Mouse (Mus musculus): ENCODE measurements at regions not wholly inside any gene's neighbourhood (a gene's known extent, or its start where the extent isn't known, plus 50 kb on each side); places are given as distances from the start of the nearest gene placed in this dataset.

GRCm38 (mm10) chr10:15179585-15179984 lies 461.6 kb upstream of the Gje1 start:
- Histone ChIP-seq H3K27ac (ENCODE audit: insufficient read depth, low read depth) (no peak overlapping the region), H3K4me3 (replicated peaks in 1 of 3; ENCODE audit: low read depth in 2 of 3, low read length in 2 of 3, poor library complexity in 1 of 3) (no peak overlapping the region), H3K79me2 (replicated peaks; ENCODE audit: control insufficient read depth, extremely low read depth, insufficient read depth, poor library complexity, severe bottlenecking) (no peaks in the 10 kb centered on the region), H3K4me2 (ENCODE audit: insufficient read depth, low read depth, poor library complexity, severe bottlenecking) (no peak overlapping the region), H3K36me3 (replicated peaks in 1 of 2; ENCODE audit: control insufficient read depth in 1 of 2, insufficient read depth in 1 of 2, low read length in 1 of 2) (no peaks in the 10 kb centered on the region), H3K9ac (ENCODE audit: insufficient read depth, low read depth) (no peak overlapping the region), H3K9me3 (replicated peaks; ENCODE audit: low read length) (no peaks in the 10 kb centered on the region), H3K27me3 (replicated peaks) (no peaks in the 10 kb centered on the region), H3K4me1 (ENCODE audit: control insufficient read depth in 1 of 2, insufficient read depth in 2 of 2) (no peaks in the 10 kb centered on the region)
- dilution Hi-C loops (cut with MboI; ENCODE audit: extremely low pct_ligation_motif_present, extremely low pct_unique_long_range_greater_than_20kb, low sequenced_read_pairs): no loop called here
- no peak for DNase-seq (ENCODE audit: extremely low read depth)
- TF ChIP-seq CTCF (conservative IDR thresholded peaks at IDR 0.05 in 1 of 2, IDR thresholded peaks at IDR 0.05 in 1 of 2; ENCODE audit: low read depth in 2 of 2, low read length in 2 of 2) (no peak), SMC3 (IDR thresholded peaks at IDR 0.05; ENCODE audit: low read depth, low read length) (no peak), RCOR1 (conservative IDR thresholded peaks at IDR 0.05; ENCODE audit: low read depth, low read length) (no peak), USF1 (IDR thresholded peaks at IDR 0.05; ENCODE audit: low read depth, low read length) (no peak), TCF12 (IDR thresholded peaks at IDR 0.05; ENCODE audit: low read depth, low read length) (no peak), MAZ (IDR thresholded peaks at IDR 0.05; ENCODE audit: low read depth, low read length) (no peak), MAX (IDR thresholded peaks at IDR 0.05; ENCODE audit: low read length) (no peak), PAX5 (IDR thresholded peaks at IDR 0.05; ENCODE audit: low read length) (no peak), EP300 (IDR thresholded peaks at IDR 0.05; ENCODE audit: low read length) (no peak), CHD2 (IDR thresholded peaks at IDR 0.05; ENCODE audit: low read length) (no peak), ZMIZ1 (IDR thresholded peaks at IDR 0.05; ENCODE audit: low read depth, low read length) (no peak), GABPA (IDR thresholded peaks at IDR 0.05; ENCODE audit: insufficient replicate concordance, low read depth, low read length) (no peak), IRF4 (IDR thresholded peaks at IDR 0.05; ENCODE audit: low read depth, low read length) (no peak), JUND (conservative IDR thresholded peaks at IDR 0.05; ENCODE audit: low read depth, low read length) (no peak), MEF2A (IDR thresholded peaks at IDR 0.05; ENCODE audit: borderline replicate concordance, low read depth, low read length) (no peak), BHLHE40 (IDR thresholded peaks at IDR 0.05; ENCODE audit: low read depth, low read length) (no peak), POLR2A (IDR thresholded peaks at IDR 0.05; ENCODE audit: low read depth, low read length) (no peak)
- in situ Hi-C loops (cut with MboI; ENCODE audit: low pct_ligation_motif_present, low pct_unique_long_range_greater_than_20kb, low sequenced_read_pairs): no loop called here

GRCm38 (mm10) chr10:15174421-15174820 lies 456.4 kb upstream of the Gje1 start:
- Histone ChIP-seq H3K9ac (ENCODE audit: insufficient read depth, low read depth) (no peak overlapping the region), H3K79me2 (replicated peaks; ENCODE audit: control insufficient read depth, extremely low read depth, insufficient read depth, poor library complexity, severe bottlenecking) (no peaks in the 10 kb centered on the region), H3K27me3 (replicated peaks) (no peaks in the 10 kb centered on the region), H3K4me2 (ENCODE audit: insufficient read depth, low read depth, poor library complexity, severe bottlenecking) (no peak overlapping the region), H3K27ac (ENCODE audit: insufficient read depth, low read depth) (no peak overlapping the region), H3K4me3 (replicated peaks in 1 of 3; ENCODE audit: low read depth in 2 of 3, low read length in 2 of 3, poor library complexity in 1 of 3) (no peak overlapping the region), H3K36me3 (replicated peaks in 1 of 2; ENCODE audit: control insufficient read depth in 1 of 2, insufficient read depth in 1 of 2, low read length in 1 of 2) (no peaks in the 10 kb centered on the region), H3K9me3 (replicated peaks; ENCODE audit: low read length) (no peaks in the 10 kb centered on the region), H3K4me1 (ENCODE audit: control insufficient read depth in 1 of 2, insufficient read depth in 2 of 2) (no peaks in the 10 kb centered on the region)
- TF ChIP-seq CHD1 (IDR thresholded peaks at IDR 0.05; ENCODE audit: low read depth, low read length) (no peak), MEF2A (IDR thresholded peaks at IDR 0.05; ENCODE audit: borderline replicate concordance, low read depth, low read length) (no peak), IRF4 (IDR thresholded peaks at IDR 0.05; ENCODE audit: low read depth, low read length) (no peak), USF1 (IDR thresholded peaks at IDR 0.05; ENCODE audit: low read depth, low read length) (no peak), ETS1 (conservative IDR thresholded peaks at IDR 0.05; ENCODE audit: low read depth, low read length) (no peak), PAX5 (IDR thresholded peaks at IDR 0.05; ENCODE audit: low read length) (no peak), RAD21 (IDR thresholded peaks at IDR 0.05; ENCODE audit: low read depth, low read length) (no peak), USF2 (conservative IDR thresholded peaks at IDR 0.05; ENCODE audit: low read depth, low read length) (no peak), NELFE (IDR thresholded peaks at IDR 0.05; ENCODE audit: low read depth, low read length) (no peak), CTCF (conservative IDR thresholded peaks at IDR 0.05 in 1 of 2, IDR thresholded peaks at IDR 0.05 in 1 of 2; ENCODE audit: low read depth in 2 of 2, low read length in 2 of 2) (no peak), MAX (IDR thresholded peaks at IDR 0.05; ENCODE audit: low read length) (no peak), ZC3H11A (IDR thresholded peaks at IDR 0.05; ENCODE audit: low read depth, low read length) (no peak), MYC (IDR thresholded peaks at IDR 0.05; ENCODE audit: low read depth, low read length) (no peak)
- in situ Hi-C loops (cut with MboI; ENCODE audit: low pct_ligation_motif_present, low pct_unique_long_range_greater_than_20kb, low sequenced_read_pairs) (no loop called here), dilution Hi-C loops (cut with MboI; ENCODE audit: extremely low pct_ligation_motif_present, extremely low pct_unique_long_range_greater_than_20kb, low sequenced_read_pairs) (no loop called here)
- no peak for DNase-seq (ENCODE audit: extremely low read depth)
